Mouse (Mus musculus): ENCODE data around the gene Ehd1. TPM values are rescaled to one million over a fixed set of nuclear protein-coding genes. Genes with fewer than 3 reads are reported as not detected.

Ehd1 gene
- polyA plus RNA-seq, 1 experiment from 2014 or later: 70.0 TPM

DNA sequence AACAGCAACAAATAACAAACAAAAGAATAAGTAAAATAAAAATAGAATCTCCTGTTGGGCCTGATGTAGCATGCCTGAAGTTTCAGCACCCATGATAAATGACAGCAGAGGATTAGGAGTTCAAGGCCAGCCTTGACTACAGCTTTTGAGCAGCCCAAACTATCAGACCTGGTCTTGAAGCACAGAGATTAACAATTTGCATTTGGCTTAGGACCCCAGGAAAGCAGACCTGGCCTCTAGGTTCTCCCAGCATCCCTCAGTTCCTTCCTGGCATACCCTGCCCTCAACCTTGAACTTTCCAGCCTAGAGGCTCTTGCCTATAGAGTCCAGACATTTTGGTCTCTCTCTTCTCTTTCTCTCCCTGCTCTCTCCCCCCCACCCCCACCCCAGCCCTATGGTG lies 37.8 kb upstream of the Ehd1 start:
- Histone ChIP-seq H3K4me1 (peaks cover 43% of the 10 kb centered on the region), H3K27ac (replicated peaks) (no peak overlapping the region), H3K4me3 (no peak overlapping the region), H3K4me2 (no peak overlapping the region), H3K36me3 (peaks cover 4% of the 10 kb centered on the region; the same call in 1 of the 2 replicates), H3K27me3 (replicated peaks) (no peaks in the 10 kb centered on the region), H3K9ac (no peak overlapping the region), H3K9me3 (no peaks in the 10 kb centered on the region)
- ATAC-seq (ENCODE audit: extremely low read depth, insufficient number of reproducible peaks, low FRiP score, low TSS enrichment): no peak

DNA sequence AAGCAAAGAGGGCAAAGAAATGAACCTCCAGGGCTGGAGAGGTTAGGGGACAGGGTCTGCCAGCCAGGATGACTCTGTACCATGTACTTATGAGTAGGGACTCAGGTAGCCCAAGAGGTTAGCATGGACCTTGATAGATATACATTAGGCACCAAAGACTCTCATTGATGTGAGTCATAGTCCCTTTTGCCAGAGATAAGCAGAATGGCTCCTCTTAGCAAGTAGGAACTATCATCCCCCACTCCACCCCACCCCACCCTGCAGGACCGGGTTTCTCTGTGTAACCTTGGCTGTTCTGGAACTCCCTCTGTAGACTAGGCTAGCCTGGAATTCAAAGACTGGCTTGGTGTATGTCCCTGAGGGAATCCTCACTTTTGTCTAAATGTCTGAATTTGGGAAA lies 36.4 kb upstream of the Ehd1 start:
- Histone ChIP-seq H3K4me1 (peaks cover 30% of the 10 kb centered on the region), H3K4me3 (no peak overlapping the region), H3K27ac (replicated peaks) (peak overlapping the region; percentile 13; the same call in 1 of the 2 replicates), H3K4me2 (0 out of 2 replicates have a peak overlapping the region, but pooled peaks have one; percentile 96), H3K9me3 (no peaks in the 10 kb centered on the region), H3K36me3 (peaks cover 16% of the 10 kb centered on the region), H3K9ac (no peak overlapping the region), H3K27me3 (replicated peaks) (no peaks in the 10 kb centered on the region)
- 41% methylated on average over 1 of the region's 1 CpGs for WGBS
- no peak for ATAC-seq (ENCODE audit: extremely low read depth, insufficient number of reproducible peaks, low FRiP score, low TSS enrichment)

DNA sequence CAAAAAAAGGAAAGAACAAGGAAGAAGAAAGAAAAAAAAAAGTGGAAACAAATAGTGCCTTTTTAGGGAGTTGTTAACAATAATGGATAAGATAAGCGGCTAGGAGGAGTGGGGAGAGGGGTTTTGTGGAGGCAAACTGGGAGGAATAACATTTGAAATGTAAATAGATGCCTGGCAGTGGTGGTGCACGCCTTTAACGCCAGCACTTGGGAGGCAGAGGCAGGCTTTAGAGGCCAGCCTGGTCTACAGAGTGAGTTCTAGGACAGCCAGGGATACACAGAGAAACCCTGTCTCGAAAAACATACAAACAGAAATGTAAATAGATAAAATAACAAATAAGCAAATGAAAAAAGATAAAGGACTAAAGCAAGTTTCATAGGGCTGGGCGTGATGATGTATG lies 35.8 kb upstream of the Ehd1 start:
- Histone ChIP-seq H3K36me3 (peaks cover 21% of the 10 kb centered on the region), H3K4me3 (peak overlapping the region; percentile 81), H3K4me1 (peaks cover 28% of the 10 kb centered on the region), H3K4me2 (peak overlapping the region; percentile 96), H3K27ac (replicated peaks) (peak overlapping the region; percentile 60), H3K27me3 (replicated peaks) (no peaks in the 10 kb centered on the region), H3K9ac (peak overlapping the region; percentile 48), H3K9me3 (no peaks in the 10 kb centered on the region)
- no peak for ATAC-seq (ENCODE audit: extremely low read depth, insufficient number of reproducible peaks, low FRiP score, low TSS enrichment)
- 30% methylated on average over 5 of the region's 5 CpGs for WGBS

DNA sequence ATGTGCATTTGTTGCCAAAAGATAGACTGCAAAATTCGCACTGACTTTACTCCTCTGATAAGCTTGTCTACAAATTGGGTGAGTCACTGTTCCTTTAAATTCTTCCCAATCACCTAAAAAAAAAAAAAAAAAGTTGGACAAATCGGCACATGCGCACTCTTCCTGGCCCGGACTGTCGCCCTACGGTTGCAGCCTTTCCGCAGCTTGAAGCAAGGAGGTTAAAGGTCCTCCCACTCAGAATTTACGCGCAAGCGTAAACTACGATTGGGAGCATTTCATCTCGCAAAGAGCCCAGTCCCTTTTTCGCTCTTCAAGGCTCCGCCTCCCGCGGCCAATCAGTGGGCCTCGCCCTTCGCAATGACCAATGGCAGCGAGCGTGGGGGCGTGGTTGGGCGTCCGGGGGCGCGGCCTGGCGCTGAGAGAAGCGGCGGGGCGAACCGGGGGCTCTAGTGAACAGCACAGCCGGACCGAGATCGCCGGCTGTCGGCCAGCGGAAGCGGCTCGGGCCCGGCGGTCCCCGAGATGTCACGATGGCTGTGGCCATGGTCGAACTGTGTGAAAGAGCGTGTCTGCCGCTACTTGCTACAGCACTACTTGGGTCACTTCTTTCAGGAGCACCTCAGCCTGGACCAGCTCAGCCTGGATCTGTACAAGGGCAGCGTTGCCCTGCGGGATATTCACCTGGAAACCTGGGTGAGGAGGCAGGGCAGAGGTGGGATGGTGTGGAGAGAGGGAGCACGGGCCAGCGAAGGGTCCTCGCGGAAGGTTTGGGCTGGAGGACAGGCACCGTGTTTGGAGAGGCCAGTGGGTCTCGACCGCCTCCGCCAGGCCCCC lies 35.0 kb upstream of the Ehd1 start, which contains the start of gene Atg2a:
TSS of gene Atg2a (plus strand) at position 395 of the 834 bp plus-strand sequence.
- H3K27me3 ChIP-seq (replicated peaks): no peaks in the 10 kb centered on the region
- H3K27ac ChIP-seq (replicated peaks): peak within 1 kb of the TSS; percentile 72
- peaks cover 24% of the 10 kb centered on the region for H3K4me1 ChIP-seq
- peak; percentile 86 for ATAC-seq (ENCODE audit: extremely low read depth, insufficient number of reproducible peaks, low FRiP score, low TSS enrichment)
- H3K9ac ChIP-seq: peak within 1 kb of the TSS; percentile 93
- under 1% methylated on average over 55 of the region's 55 CpGs for WGBS
- H3K36me3 ChIP-seq: peaks cover 29% of the 10 kb centered on the region
- peak within 1 kb of the TSS; percentile 96 for H3K4me2 ChIP-seq
- no peaks in the 10 kb centered on the region for H3K9me3 ChIP-seq
- H3K4me3 ChIP-seq: peak within 1 kb of the TSS; percentile 81

DNA sequence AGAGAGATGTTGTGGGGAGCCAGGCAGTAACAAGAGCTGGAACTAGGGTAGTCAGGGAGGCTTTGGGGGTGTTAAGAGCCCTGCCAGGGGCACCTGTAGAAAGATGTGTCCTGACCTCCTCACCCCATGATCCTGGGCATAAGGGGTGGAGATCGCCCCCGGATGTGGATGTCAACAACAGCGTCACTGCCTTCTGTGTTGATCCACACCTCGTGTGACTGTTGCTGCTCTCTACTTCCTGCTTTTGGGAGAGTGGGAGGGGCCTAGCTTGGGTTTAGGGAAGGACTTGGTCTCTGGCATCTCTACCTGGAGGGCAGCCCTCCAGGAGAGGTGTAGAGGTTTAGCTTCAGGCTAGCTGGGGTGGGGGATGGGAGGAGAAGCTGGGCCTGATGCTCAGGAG lies 34.2 kb upstream of the Ehd1 start:
- no peaks in the 10 kb centered on the region for H3K27me3 ChIP-seq (replicated peaks)
- no peaks in the 10 kb centered on the region for H3K9me3 ChIP-seq
- peaks cover 37% of the 10 kb centered on the region for H3K36me3 ChIP-seq
- H3K27ac ChIP-seq (replicated peaks): peak overlapping the region; percentile 72
- peak overlapping the region; percentile 93 for H3K9ac ChIP-seq
- H3K4me2 ChIP-seq: peak overlapping the region; percentile 96
- peaks cover 22% of the 10 kb centered on the region for H3K4me1 ChIP-seq
- peak overlapping the region; percentile 81 for H3K4me3 ChIP-seq
- ATAC-seq (ENCODE audit: extremely low read depth, insufficient number of reproducible peaks, low FRiP score, low TSS enrichment): 0 out of 2 replicates have a peak, but pooled peaks have one; percentile 15
- WGBS: 0% methylated on average over 4 of the region's 4 CpGs

DNA sequence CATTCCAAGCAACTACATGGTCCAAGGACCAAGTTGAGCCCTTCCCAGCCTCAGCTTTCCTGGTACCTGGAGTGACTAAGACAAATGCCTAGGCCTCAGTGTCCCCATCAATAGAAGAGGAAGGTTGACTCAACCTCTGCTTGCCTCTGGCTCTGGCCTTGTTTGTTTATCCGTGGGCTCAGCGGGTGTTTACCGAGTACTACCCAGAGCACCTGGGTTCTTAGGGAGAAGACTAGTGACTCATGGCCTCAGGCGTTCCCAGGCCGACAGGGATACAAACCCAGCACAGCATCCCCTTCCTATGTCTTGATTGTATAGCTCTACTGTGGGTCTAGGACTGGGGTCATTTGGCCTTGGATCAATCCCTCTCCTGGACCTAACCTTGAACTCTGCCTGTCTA lies 33.3 kb upstream of the Ehd1 start:
- H3K27me3 ChIP-seq (replicated peaks): no peaks in the 10 kb centered on the region
- H3K36me3 ChIP-seq: peaks cover 46% of the 10 kb centered on the region
- WGBS: 78% methylated on average over 5 of the region's 5 CpGs
- peak overlapping the region; percentile 96 for H3K4me2 ChIP-seq
- H3K4me3 ChIP-seq: no peak overlapping the region
- H3K9me3 ChIP-seq: no peaks in the 10 kb centered on the region
- H3K4me1 ChIP-seq: peaks cover 22% of the 10 kb centered on the region
- no peak for ATAC-seq (ENCODE audit: extremely low read depth, insufficient number of reproducible peaks, low FRiP score, low TSS enrichment)
- H3K27ac ChIP-seq (replicated peaks): no peak overlapping the region
- peak overlapping the region; percentile 93 for H3K9ac ChIP-seq

DNA sequence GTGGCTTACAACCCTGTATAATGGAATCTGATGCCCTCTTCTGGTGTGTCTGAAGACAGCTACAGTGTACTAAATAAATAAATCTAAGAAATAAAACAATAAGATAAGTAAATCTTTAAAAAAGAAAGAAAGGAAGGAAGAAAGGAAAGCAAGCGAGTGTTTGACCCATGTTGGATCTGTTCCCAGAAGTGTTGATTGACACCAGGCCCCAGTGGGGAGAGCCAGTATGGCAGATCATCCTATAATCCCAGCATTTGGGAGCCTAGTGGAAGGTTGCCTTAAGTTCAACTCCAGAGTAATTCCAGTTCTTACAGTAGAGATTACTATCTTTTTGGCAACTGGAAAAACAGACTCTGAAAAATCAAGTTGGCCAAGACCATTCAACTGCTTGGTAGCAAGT lies 30.7 kb upstream of the Ehd1 start:
- no peak for ATAC-seq (ENCODE audit: extremely low read depth, insufficient number of reproducible peaks, low FRiP score, low TSS enrichment)
- no peaks in the 10 kb centered on the region for H3K27me3 ChIP-seq (replicated peaks)
- no peak overlapping the region for H3K4me2 ChIP-seq
- H3K4me1 ChIP-seq: peaks cover 15% of the 10 kb centered on the region
- WGBS: 52% methylated on average over 1 of the region's 1 CpGs
- H3K9me3 ChIP-seq: no peaks in the 10 kb centered on the region
- no peak overlapping the region for H3K4me3 ChIP-seq
- peaks cover 67% of the 10 kb centered on the region for H3K36me3 ChIP-seq
- H3K27ac ChIP-seq (replicated peaks): no peak overlapping the region
- no peak overlapping the region for H3K9ac ChIP-seq

DNA sequence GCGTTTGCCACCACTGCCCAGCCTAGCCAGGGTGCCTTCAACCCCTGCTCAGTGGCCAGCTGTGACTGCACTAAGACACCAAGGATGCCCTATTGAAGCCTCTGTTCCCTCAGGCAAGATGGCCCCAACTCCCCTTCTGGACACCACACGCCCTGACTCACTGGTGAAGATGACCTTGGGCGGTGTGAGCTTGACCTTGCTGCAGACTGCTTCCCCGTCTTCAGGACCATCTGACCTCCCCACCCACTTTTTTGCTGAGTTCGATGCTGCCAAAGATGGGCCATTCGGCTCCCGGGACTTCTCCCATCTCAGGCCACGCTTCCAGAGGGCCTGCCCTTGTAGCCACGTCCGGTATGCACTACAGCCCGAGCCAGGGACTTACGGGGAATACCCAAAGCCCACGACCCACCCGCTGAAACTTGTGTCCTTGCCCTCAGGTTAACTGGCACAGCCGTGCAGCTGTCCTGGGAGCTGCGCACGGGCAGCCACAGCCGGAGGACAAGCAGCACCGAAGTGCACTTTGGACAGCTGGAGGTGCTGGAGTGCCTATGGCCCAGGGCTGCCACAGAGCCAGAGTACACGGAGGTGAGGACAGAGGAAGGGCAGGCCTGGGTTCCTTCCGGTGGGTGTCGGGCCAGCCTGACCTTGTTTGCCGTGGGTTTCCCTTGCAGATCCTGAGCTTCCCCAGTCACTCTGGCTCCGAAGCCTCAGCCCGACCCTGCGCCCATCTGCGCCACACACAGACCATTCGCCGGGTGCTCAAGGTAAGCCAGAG lies 28.8 kb upstream of the Ehd1 start:
- H3K36me3 ChIP-seq: peaks cover 85% of the 10 kb centered on the region

DNA sequence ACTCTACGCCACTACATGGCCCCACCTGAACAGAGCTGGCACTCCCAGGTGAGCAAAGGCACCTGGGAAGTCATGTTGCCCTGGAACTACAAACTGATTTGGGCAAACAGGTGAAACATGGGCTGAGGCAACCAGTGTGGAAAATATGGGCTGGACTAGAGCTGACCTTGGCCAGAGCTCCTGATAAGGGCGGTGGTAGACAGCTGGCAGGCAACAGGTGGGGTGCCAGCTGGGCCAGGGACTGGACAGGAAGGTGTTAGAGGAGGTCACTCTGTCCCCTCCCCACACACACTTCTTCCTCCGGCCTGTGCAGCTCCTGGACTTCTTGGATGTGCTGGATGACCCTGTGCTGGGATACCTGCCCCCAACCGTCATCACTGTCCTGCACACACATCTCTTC lies 23.5 kb upstream of the Ehd1 start:
- Histone ChIP-seq H3K4me1 (peaks cover 5% of the 10 kb centered on the region; the same call in 1 of the 2 replicates), H3K27me3 (replicated peaks) (no peaks in the 10 kb centered on the region), H3K4me2 (no peak overlapping the region), H3K9me3 (no peaks in the 10 kb centered on the region), H3K9ac (no peak overlapping the region), H3K36me3 (peaks cover 94% of the 10 kb centered on the region), H3K4me3 (no peak overlapping the region), H3K27ac (replicated peaks) (no peak overlapping the region)
- ATAC-seq (ENCODE audit: extremely low read depth, insufficient number of reproducible peaks, low FRiP score, low TSS enrichment): no peak
- WGBS: 81% methylated on average over 4 of the region's 4 CpGs

More for the DNA sequence above, 28.8 kb upstream of the Ehd1 start:
- H3K9ac ChIP-seq: no peak overlapping the region
- H3K27ac ChIP-seq (replicated peaks): no peak overlapping the region
- no peak for ATAC-seq (ENCODE audit: extremely low read depth, insufficient number of reproducible peaks, low FRiP score, low TSS enrichment)
- no peak overlapping the region for H3K4me3 ChIP-seq
- WGBS: 87% methylated on average over 29 of the region's 29 CpGs
- H3K4me2 ChIP-seq: no peak overlapping the region
- no peaks in the 10 kb centered on the region for H3K9me3 ChIP-seq
- H3K4me1 ChIP-seq: peaks cover 5% of the 10 kb centered on the region
- H3K27me3 ChIP-seq (replicated peaks): no peaks in the 10 kb centered on the region

DNA sequence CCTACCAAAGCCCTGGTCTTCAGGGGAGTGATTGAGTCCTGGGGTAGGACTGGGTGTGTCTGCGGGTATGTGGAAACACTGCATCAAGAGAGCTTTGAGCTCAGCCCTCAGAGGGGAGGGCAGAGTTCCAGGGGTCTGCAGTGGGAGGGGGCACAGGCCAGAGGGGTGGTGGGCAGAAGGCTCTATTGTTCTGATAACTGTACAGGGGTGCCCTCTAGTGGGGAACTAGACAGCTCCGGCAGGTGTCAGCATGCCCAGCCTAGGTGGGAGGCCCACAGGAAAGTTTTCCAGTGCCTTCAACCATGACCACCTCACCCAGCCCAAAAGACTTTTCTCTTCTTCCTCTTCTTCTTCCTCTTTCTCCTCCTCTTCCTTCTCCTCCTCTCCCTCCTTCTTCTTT lies 16.1 kb upstream of the Ehd1 start:
- Histone ChIP-seq H3K36me3 (peaks cover 71% of the 10 kb centered on the region), H3K27me3 (replicated peaks) (no peaks in the 10 kb centered on the region), H3K4me1 (no peaks in the 10 kb centered on the region), H3K4me3 (no peak overlapping the region), H3K9ac (no peak overlapping the region), H3K9me3 (peaks cover 5% of the 10 kb centered on the region; the same call in 1 of the 2 replicates), H3K4me2 (no peak overlapping the region), H3K27ac (replicated peaks) (no peak overlapping the region)
- ATAC-seq (ENCODE audit: extremely low read depth, insufficient number of reproducible peaks, low FRiP score, low TSS enrichment): no peak
- WGBS: 77% methylated on average over 2 of the region's 2 CpGs

DNA sequence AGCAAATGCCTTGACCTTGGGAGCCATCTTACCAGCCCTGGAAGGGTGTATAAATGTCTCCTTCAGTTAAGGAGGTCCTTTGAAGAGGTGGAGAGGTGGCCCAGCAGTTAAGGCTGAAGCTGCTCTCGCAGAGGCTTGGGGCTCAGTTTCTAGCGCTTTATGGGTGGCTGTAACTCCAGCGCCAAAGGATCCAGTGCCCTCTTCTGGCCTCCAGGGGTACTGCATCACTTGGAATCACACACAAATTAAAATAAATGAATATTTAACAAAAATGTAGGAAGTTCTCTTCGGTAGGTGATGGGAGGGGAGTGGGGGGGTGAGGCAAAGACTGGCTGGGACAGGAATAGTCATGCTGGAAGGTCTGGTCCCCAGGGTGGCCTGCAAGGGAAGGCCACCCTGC lies 15.6 kb upstream of the Ehd1 start:
- Histone ChIP-seq H3K27ac (replicated peaks) (no peak overlapping the region), H3K9me3 (peaks cover 5% of the 10 kb centered on the region; the same call in 1 of the 2 replicates), H3K4me3 (no peak overlapping the region), H3K4me2 (no peak overlapping the region), H3K9ac (no peak overlapping the region), H3K27me3 (replicated peaks) (no peaks in the 10 kb centered on the region), H3K4me1 (no peaks in the 10 kb centered on the region), H3K36me3 (peaks cover 66% of the 10 kb centered on the region)
- whole genome bisulfite sequencing: 74% methylated on average over 4 of the region's 4 CpGs
- no peak for ATAC-seq (ENCODE audit: extremely low read depth, insufficient number of reproducible peaks, low FRiP score, low TSS enrichment)

Data from heart, embryonic 13.5 days (tissue).